Mouse (Mus musculus) MEL (cell line): Measurements from ENCODE around the gene Zfp617. TPM values are rescaled to one million over a fixed set of nuclear protein-coding genes. Genes with fewer than 3 reads are reported as not detected.
"Not testable (repeated sequence)": the region's sequence is repeated elsewhere in the genome, so short reads cannot be mapped to it uniquely, and the experiment has no call there.

Source experiments
- DNase-seq: peaks from one replicate; pipeline ENCODE4 v3.0.0; 2011; ENCODE audit warnings: low read depth, low spot score
- H3K27ac ChIP-seq: 2 replicates; pipeline ENCODE4 v1.5.1; 2012; ENCODE audit warnings: low read depth, mild to moderate bottlenecking, control low read depth, low read length, moderate library complexity; ENCODE audit not compliant: control insufficient read depth
- H3K27me3 ChIP-seq, 2 experiments: fragments of 150-350 bp in 1 of 2; sonication (generic) in 1 of 2; 2 replicates each; pipeline ENCODE4 v1.6.1; 2012; ENCODE audit warnings: low read length in 2 of 2, mild to moderate bottlenecking in 2 of 2, improper control_type of control experiment in 1 of 2, moderate library complexity in 1 of 2; ENCODE audit not compliant: insufficient read depth in 2 of 2, control insufficient read depth in 1 of 2
- H3K36me3 ChIP-seq, 2 experiments: 2 replicates each; pipeline ENCODE4 v1.6.1; 2012 to 2014; ENCODE audit warnings: low read length in 2 of 2, improper control_type of control experiment in 1 of 2, inconsistent platforms in 1 of 2, mild to moderate bottlenecking in 1 of 2; ENCODE audit not compliant: insufficient read depth in 2 of 2, control insufficient read depth in 1 of 2
- H3K4me1 ChIP-seq, 2 experiments: fragments of 150-350 bp in 1 of 2; sonication (generic) in 1 of 2; 2 replicates each; pipeline ENCODE4 v1.6.1; 2012; ENCODE audit warnings: low read length in 2 of 2, improper control_type of control experiment in 1 of 2, mild to moderate bottlenecking in 1 of 2; ENCODE audit not compliant: insufficient read depth in 2 of 2, control insufficient read depth in 1 of 2
- H3K4me3 ChIP-seq, 2 experiments: fragments of 150-350 bp in 1 of 2; sonication (generic) in 1 of 2; 2 replicates each; pipeline ENCODE4 v1.5.1; 2012; ENCODE audit warnings: low read depth in 2 of 2, low read length in 2 of 2, mild to moderate bottlenecking in 2 of 2, moderate library complexity in 2 of 2, control low read depth in 1 of 2, improper control_type of control experiment in 1 of 2; ENCODE audit not compliant: control insufficient read depth in 1 of 2, insufficient read depth in 1 of 2
- H3K79me2 ChIP-seq: 2 replicates; pipeline ENCODE4 v1.6.1; 2012; ENCODE audit warnings: mild to moderate bottlenecking, low read length, moderate library complexity; ENCODE audit not compliant: control insufficient read depth, poor library complexity, insufficient read depth
- H3K9ac ChIP-seq: 2 replicates; pipeline ENCODE4 v1.6.1; 2012; ENCODE audit warnings: low read depth, mild to moderate bottlenecking, control low read depth, low read length, moderate library complexity; ENCODE audit not compliant: control insufficient read depth, poor library complexity, severe bottlenecking
- H3K9me3 ChIP-seq: fragments of 150-350 bp; sonication (generic); replicated peaks from 2 replicates; pipeline ENCODE4 v1.6.1; 2012; ENCODE audit warnings: mild to moderate bottlenecking, low read length, improper control_type of control experiment, moderate library complexity; ENCODE audit not compliant: insufficient read depth
- ELF1 ChIP-seq: IDR thresholded peaks from 2 replicates; pipeline ENCODE4 v1.6.1; 2014; ENCODE audit warnings: low read depth, mild to moderate bottlenecking, inconsistent platforms, low read length, improper control_type of control experiment, moderate library complexity
- EP300 ChIP-seq, 2 experiments: IDR thresholded peaks; 2 replicates each; pipeline ENCODE4 v1.6.1; 2011; ENCODE audit warnings: improper control_type of control experiment in 2 of 2, low read length in 2 of 2, low read depth in 1 of 2, mild to moderate bottlenecking in 1 of 2
- ETS1 ChIP-seq: IDR thresholded peaks from 2 replicates; pipeline ENCODE4 v1.6.1; 2012; ENCODE audit warnings: low read depth, mild to moderate bottlenecking, inconsistent platforms, low read length, improper control_type of control experiment, moderate library complexity
- MXI1 ChIP-seq: IDR thresholded peaks from 2 replicates; pipeline ENCODE4 v1.6.1; 2011; ENCODE audit warnings: mild to moderate bottlenecking, low read depth, low read length, improper control_type of control experiment
- TBP ChIP-seq: IDR thresholded peaks from 2 replicates; pipeline ENCODE4 v1.8.0; 2011; ENCODE audit warnings: low read depth, low read length, improper control_type of control experiment
- ZC3H11A ChIP-seq: IDR thresholded peaks from 2 replicates; pipeline ENCODE4 v1.6.1; 2012; ENCODE audit warnings: low read depth, mild to moderate bottlenecking, inconsistent platforms, low read length, improper control_type of control experiment
- ZNF384 ChIP-seq: IDR thresholded peaks from 2 replicates; pipeline ENCODE4 v1.6.1; 2012; ENCODE audit warnings: low read depth, mild to moderate bottlenecking, inconsistent platforms, low read length, improper control_type of control experiment
- polyA plus RNA-seq, 2 experiments: library from polyadenylated mRNA; stranded (reverse) in 1 of 2; unstranded in 1 of 2; fragments of >175 nt in 1 of 2; fragments of >200 nt in 1 of 2; gene quantifications; 2 replicates each; pipeline versions ENCODE4 v1.2.1 to v1.2.4; 2012; ENCODE audit warnings: low replicate concordance in 2 of 2, low read depth in 1 of 2; ENCODE audit not compliant: insufficient read length in 2 of 2, insufficient read depth in 1 of 2, missing spikeins in 1 of 2
- total RNA-seq: library from RNA; depleted of rRNA; stranded (reverse); fragments of 300-350 nt; gene quantifications from 2 replicates; pipeline ENCODE4 v1.2.3, GENCODE M21; 2012

The Zfp617 gene
- total and polyA plus RNA-seq, 3 experiments, result 11.0 to 14.6 TPM; not detected in 1

GRCm38 (mm10) chr8:71951436-71952161, 43.2 kb downstream of the Zfp617 start:
- Histone ChIP-seq H3K27ac (peak overlapping the region; percentile 86), H3K36me3 (peaks cover 6 to 25% of the 10 kb centered on the region in 2 experiments; a peak in 3 of 4 replicates), H3K4me3 (peak overlapping the region; percentile 86 to 100), H3K9me3 (no peaks in the 10 kb centered on the region), H3K4me1 (peaks cover 7 to 25% of the 10 kb centered on the region in 2 experiments; a peak in 3 of 4 replicates), H3K79me2 (peaks cover 39% of the 10 kb centered on the region), H3K27me3 (no peaks in the 10 kb centered on the region), H3K9ac (peak overlapping the region; percentile 98)
- TF ChIP-seq TBP (0 out of 2 replicates have a peak, but pooled peaks have one; percentile 26), MXI1 (no peak)
- DNase-seq, result peak; percentile 43

GRCm38 (mm10) chr8:71952489-71952888, 44.1 kb downstream of the Zfp617 start:
- 0 out of 2 replicates have a peak, but pooled peaks have one; percentile 24 for TF ChIP-seq ELF1
- TF ChIP-seq ZNF384, result peak; percentile 93
- no peak for TF ChIP-seq ZC3H11A
- TF ChIP-seq EP300 (IDR thresholded peaks at IDR 0.05; ENCODE audit: low read depth in 1 of 2, low read length in 2 of 2), result peak in 1 of 2 experiments; percentile 45; a peak in 1 of 4 replicates
- 0 out of 2 replicates have a peak, but pooled peaks have one; percentile 21 for TF ChIP-seq MXI1
- no peak for TF ChIP-seq ETS1
- H3K9me3 ChIP-seq, result no peaks in the 10 kb centered on the region
- peak overlapping the region; percentile 1; the same call in 1 of the 2 replicates for H3K27ac ChIP-seq
- peak; percentile 35 for DNase-seq
- peaks cover 7 to 26% of the 10 kb centered on the region in 2 experiments; a peak in 3 of 4 replicates for H3K36me3 ChIP-seq
- H3K9ac ChIP-seq, result peak overlapping the region; percentile 98; the same call in 1 of the 2 replicates
- peak overlapping the region in 1 of 2 experiments; percentile 100; a peak in 1 of 4 replicates for H3K4me3 ChIP-seq
- peaks cover 7 to 21% of the 10 kb centered on the region in 2 experiments; a peak in 3 of 4 replicates for H3K4me1 ChIP-seq
- H3K27me3 ChIP-seq, result no peaks in the 10 kb centered on the region
- peaks cover 41% of the 10 kb centered on the region for H3K79me2 ChIP-seq

DNA sequence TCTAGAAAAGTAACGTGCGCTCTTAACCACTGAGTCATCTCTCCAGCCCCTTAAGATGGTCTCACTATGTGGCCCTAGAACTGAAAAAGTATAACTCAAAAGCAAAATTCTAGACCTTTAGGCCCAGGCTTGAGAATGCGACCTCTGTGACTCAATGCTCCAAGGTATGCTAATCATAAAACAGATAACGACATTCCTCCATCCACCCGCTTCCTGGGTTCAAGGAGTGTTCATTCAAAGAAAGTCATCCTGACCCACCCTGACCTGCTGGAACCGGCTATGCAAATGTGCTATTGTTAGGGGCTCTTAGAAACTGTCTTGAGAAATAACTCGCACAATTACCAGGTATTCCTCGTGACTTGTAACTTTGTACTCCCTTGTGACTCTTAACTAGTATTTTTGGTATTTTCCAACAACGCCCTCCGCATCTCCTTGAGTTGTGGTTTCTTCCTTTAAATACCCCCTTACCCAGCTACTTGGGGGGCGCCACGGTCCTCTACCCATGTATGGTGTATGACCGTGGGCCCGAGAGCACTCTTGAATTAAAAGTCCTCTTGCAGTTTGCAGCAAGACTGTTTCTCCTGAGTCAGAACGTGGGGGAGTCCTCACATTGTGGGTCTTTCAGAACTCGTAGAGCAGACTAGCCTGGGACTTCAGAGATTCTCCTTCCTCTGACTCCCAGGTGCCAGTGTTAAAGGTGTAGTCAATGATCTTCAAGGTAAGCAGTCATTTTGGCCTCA, 44.7 kb downstream of the Zfp617 start:
- H3K4me3 ChIP-seq, H3K27me3 ChIP-seq, H3K9ac ChIP-seq, H3K9me3 ChIP-seq, H3K27ac ChIP-seq, DNase-seq: not testable (repeated sequence)
- H3K36me3 ChIP-seq, result peaks cover 7 to 26% of the 10 kb centered on the region in 2 experiments; a peak in 3 of 4 replicates
- peaks cover 44% of the 10 kb centered on the region for H3K79me2 ChIP-seq
- H3K4me1 ChIP-seq, result peaks cover 7 to 20% of the 10 kb centered on the region in 2 experiments; a peak in 3 of 4 replicates
